Mouse (Mus musculus) heart, embryonic 14.5 days (tissue): Measurements from ENCODE around the gene Chchd1. TPM values are rescaled to one million over a fixed set of nuclear protein-coding genes. Genes with fewer than 3 reads are reported as not detected.

Source experiments
- ATAC-seq: fragments of 200-750 bp; cut with Nextera tagmentation; 2 replicates; pipeline ENCODE4 v1.8.0; 2017; ENCODE audit warnings: low read depth, moderate TSS enrichment; ENCODE audit not compliant: insufficient number of reproducible peaks, insufficient read depth, low FRiP score
- H3K27ac ChIP-seq, 2 experiments: fragments of 200-500 bp in 1 of 2; fragments of 300-500 bp in 1 of 2; sonication (generic) in 1 of 2; replicated peaks in 1 of 2; 2 replicates each; pipeline ENCODE4 v1.5.1; 2012 to 2014; ENCODE audit warnings: low read depth in 2 of 2, low read length in 2 of 2, control low read depth in 1 of 2, mild to moderate bottlenecking in 1 of 2, mixed read lengths in 1 of 2; ENCODE audit not compliant: control insufficient read depth in 1 of 2, insufficient read depth in 1 of 2
- H3K27me3 ChIP-seq: fragments of 300-500 bp; sonication (generic); 2 replicates; pipeline ENCODE4 v1.6.1; 2014; ENCODE audit warnings: mild to moderate bottlenecking, low read length, control low read depth; ENCODE audit not compliant: control insufficient read depth, insufficient read depth
- H3K36me3 ChIP-seq: fragments of 300-500 bp; sonication (generic); 2 replicates; pipeline ENCODE4 v1.6.1; 2014; ENCODE audit warnings: mild to moderate bottlenecking, control low read depth, low read length, mixed read lengths; ENCODE audit not compliant: control insufficient read depth, insufficient read depth
- H3K4me1 ChIP-seq, 2 experiments: fragments of 200-500 bp in 1 of 2; fragments of 300-500 bp in 1 of 2; sonication (generic) in 1 of 2; 2 replicates each; pipeline ENCODE4 v1.6.1; 2012 to 2014; ENCODE audit warnings: low read length in 2 of 2, control low read depth in 1 of 2, mixed read lengths in 1 of 2; ENCODE audit not compliant: control insufficient read depth in 2 of 2, insufficient read depth in 2 of 2
- H3K4me2 ChIP-seq: fragments of 300-500 bp; sonication (generic); 2 replicates; pipeline ENCODE4 v1.6.1; 2014; ENCODE audit warnings: mild to moderate bottlenecking, low read length
- H3K4me3 ChIP-seq, 2 experiments: fragments of 200-500 bp in 1 of 2; fragments of 300-500 bp in 1 of 2; sonication (generic) in 1 of 2; 2 replicates each; pipeline ENCODE4 v1.5.1; 2012 to 2014; ENCODE audit warnings: low read length in 2 of 2, mild to moderate bottlenecking in 2 of 2, control low read depth in 1 of 2, low read depth in 1 of 2, moderate library complexity in 1 of 2; ENCODE audit not compliant: control insufficient read depth in 1 of 2, insufficient read depth in 1 of 2
- H3K9ac ChIP-seq: fragments of 300-500 bp; sonication (generic); 2 replicates; pipeline ENCODE4 v1.6.1; 2014; ENCODE audit warnings: mild to moderate bottlenecking, low read length
- H3K9me3 ChIP-seq: fragments of 300-500 bp; sonication (generic); 2 replicates; pipeline ENCODE4 v1.6.1; 2016; ENCODE audit warnings: low read length, control low read depth; ENCODE audit not compliant: control insufficient read depth
- WGBS: fragments of 180-500 bp; shearing (Covaris S2); extraction: QIAGEN DNeasy Blood & Tissue Kit; methylation state at CpG from one replicate; pipeline ENCODE4 v1.1.7; 2014; 5-methylcytosine and 5-hydroxymethylcytosine counted together
- polyA plus RNA-seq: library from polyadenylated mRNA; unstranded; fragments of >200 nt; fragmentation: Nextera tagmentation; extraction: Ambion mirVana; gene quantifications from 2 replicates; pipeline ENCODE4 v1.2.1, GENCODE M21; 2014

The Chchd1 gene
- polyA plus RNA-seq: 216 and 225 TPM in 2 replicates

DNA sequence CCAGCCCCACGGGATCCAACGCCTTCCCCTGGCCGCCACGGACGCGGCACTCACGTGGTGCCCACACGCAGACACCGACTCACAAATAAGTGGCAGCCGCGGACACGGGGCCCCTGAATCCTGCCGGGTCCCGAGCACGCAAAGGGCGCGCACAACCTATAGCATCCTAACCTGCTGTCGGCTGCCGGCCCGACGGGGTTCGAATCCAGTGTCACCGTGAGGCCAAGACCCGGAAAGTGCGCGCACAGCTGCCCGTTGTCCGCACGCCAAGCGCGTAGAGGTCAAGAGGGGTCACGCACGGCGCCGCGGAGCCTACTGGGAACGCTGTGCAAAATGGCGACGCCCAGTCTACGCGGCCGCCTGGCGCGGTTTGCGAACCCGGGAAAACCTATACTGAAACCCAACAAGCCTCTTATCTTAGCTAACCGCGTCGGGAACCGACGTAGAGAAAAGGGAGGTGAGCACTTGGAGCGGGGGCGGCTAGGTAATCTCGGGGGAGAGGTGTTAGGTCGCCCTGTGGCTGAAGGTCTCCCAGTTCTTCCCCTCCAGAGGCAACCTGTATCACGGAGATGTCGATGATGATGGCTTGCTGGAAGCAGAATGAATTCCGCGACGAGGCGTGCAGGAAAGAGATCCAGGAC lies at the start of gene Chchd1:
Chchd1 (plus strand) TSS at position 266 of the 641 bp plus-strand sequence.
- Histone ChIP-seq H3K36me3 (peaks cover 50% of the 10 kb centered on the region), H3K27me3 (no peaks in the 10 kb centered on the region), H3K9ac (peak within 1 kb of the TSS; percentile 92), H3K9me3 (no peaks in the 10 kb centered on the region), H3K4me3 (peak within 1 kb of the TSS; percentile 73 to 95), H3K4me1 (peaks cover 0 to 36% of the 10 kb centered on the region in 2 experiments; a peak in 3 of 4 replicates), H3K27ac (peak within 1 kb of the TSS; percentile 86 to 89), H3K4me2 (peak within 1 kb of the TSS; percentile 71)
- WGBS: under 1% methylated on average over 61 of the region's 61 CpGs
- ATAC-seq: peak; percentile 70

DNA sequence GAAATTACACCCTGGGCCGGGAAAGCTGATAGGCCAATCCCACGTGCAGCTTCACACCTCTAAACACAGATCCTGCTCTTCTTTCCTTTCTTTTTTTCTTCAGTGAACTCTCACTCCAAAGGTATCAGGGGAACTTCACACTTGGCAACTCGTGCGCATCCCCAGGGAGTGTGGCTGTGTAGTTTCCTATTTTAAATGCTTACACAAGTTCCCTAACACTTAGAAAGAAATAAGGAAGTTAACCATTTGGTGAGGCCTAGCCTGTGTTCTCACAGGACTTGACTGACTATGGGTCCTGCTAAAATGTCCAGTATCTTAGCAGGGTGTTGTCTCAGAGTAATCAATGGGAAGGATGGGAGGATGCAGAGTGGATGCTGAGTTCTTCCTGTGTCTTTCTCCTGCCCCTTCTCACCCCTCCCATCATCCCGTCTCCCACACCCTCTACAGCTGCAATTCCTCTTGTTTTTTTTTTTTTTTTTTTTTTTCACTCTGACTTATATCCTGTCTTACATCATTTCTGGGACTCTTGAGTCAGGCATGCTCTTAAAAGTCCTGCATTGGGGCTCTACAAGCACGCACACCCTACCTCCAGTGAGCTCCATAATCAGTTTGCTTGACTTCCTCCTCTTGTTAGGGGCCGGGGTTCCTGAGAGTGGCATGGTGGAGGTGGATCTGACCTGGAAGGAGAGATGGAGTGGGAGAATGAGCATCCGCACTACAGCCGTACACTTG lies 48.0 kb upstream of the Chchd1 start:
- H3K27ac ChIP-seq: peak overlapping the region; percentile 15 to 52; a peak in 2 of 4 replicates

DNA sequence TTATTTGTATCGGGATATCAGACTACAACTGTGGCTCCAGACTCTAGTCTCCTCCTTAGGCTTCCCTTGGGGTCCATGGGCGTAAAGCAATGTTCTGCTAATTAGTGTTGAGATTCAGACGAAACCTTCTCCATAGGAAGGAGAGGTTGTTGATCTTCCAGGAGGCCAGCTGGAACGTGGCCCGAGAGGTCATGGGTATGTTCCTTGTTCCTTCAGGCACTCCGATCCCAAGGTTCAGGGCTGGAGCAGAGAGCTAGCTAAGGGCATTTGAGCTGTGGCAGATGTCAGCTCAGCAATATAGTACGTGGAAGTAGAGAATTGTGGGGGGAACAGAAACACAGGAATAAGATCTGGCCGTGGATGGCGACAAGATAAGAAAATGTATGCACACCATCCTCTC lies 47.1 kb upstream of the Chchd1 start:
- ATAC-seq: no peak
- Histone ChIP-seq H3K4me2 (peak overlapping the region; percentile 59), H3K36me3 (peaks cover 11% of the 10 kb centered on the region; the same call in 1 of the 2 replicates), H3K4me3 (peak overlapping the region in 1 of 2 experiments; percentile 25; a peak in 2 of 4 replicates), H3K4me1 (peaks cover 19 to 28% of the 10 kb centered on the region in 2 experiments), H3K27me3 (no peaks in the 10 kb centered on the region), H3K9ac (peak overlapping the region; percentile 60), H3K9me3 (no peaks in the 10 kb centered on the region), H3K27ac (peak overlapping the region; percentile 15 to 52)
- 44% methylated on average over 9 of the region's 9 CpGs for WGBS

More for the DNA sequence above, 48.0 kb upstream of the Chchd1 start:
- Histone ChIP-seq H3K4me3 (no peak overlapping the region), H3K4me1 (peaks cover 14 to 21% of the 10 kb centered on the region in 2 experiments), H3K9ac (no peak overlapping the region), H3K27me3 (no peaks in the 10 kb centered on the region), H3K4me2 (no peak overlapping the region), H3K9me3 (no peaks in the 10 kb centered on the region), H3K36me3 (peaks cover 4% of the 10 kb centered on the region; the same call in 1 of the 2 replicates)
- WGBS: 60% methylated on average over 9 of the region's 9 CpGs
- no peak for ATAC-seq

DNA sequence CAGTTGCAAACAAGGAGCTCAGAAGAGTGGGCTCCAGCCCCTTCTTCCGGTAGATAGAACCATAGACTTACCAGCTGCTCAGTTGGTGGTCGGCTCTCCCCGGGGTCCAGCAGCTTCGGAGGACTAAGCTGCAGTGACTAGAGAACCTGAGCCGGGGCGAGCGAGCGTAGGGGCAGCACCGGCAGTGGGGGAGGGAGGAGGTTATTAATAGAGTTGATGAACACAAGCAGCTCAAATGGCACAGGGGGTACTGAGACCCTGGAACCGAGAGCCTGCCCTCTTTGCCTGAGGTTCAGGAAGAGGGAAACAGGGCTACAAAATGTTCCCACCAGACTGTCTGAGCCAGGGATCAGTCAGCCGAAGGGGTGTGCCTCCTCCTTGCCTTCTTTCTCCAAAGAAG lies 46.4 kb upstream of the Chchd1 start, which contains the start of gene Myoz1:
Myoz1 (minus strand) TSS at position 180 of the 400 bp plus-strand sequence.
- Histone ChIP-seq H3K4me2 (peak within 1 kb of the TSS; percentile 59), H3K4me3 (peak within 1 kb of the TSS; percentile 25 to 26), H3K9me3 (no peaks in the 10 kb centered on the region), H3K27ac (peak within 1 kb of the TSS; percentile 15 to 52), H3K9ac (peak within 1 kb of the TSS; percentile 60), H3K4me1 (peaks cover 19 to 29% of the 10 kb centered on the region in 2 experiments), H3K27me3 (no peaks in the 10 kb centered on the region), H3K36me3 (peaks cover 15% of the 10 kb centered on the region)
- 19% methylated on average over 11 of the region's 11 CpGs for WGBS
- ATAC-seq: no peak

DNA sequence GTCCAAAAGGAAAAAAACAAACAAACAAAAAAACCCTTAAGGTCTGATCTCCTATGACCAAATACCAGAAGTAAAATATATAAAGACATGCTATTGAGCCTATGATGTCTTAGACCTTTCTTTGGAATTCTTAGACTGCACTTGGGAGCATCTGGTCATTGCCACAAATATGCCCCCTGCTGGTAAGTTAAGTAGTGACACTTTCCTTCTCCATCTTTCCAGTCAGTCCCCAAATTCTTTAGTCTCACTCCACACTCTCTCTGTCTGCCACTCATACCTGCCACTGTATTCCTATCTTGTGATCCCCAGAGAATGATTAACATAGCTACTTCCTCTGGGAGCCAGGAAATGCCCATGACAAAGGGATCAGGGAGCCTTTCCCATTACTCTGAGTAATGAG lies 44.5 kb upstream of the Chchd1 start:
- H3K9ac ChIP-seq: no peak overlapping the region; the same call in 1 of the 2 replicates
- H3K9me3 ChIP-seq: no peaks in the 10 kb centered on the region
- H3K4me2 ChIP-seq: no peak overlapping the region
- H3K4me1 ChIP-seq: peaks cover 14 to 27% of the 10 kb centered on the region in 2 experiments
- H3K27me3 ChIP-seq: no peaks in the 10 kb centered on the region
- peak overlapping the region in 1 of 2 experiments; percentile 57; a peak in 2 of 4 replicates for H3K27ac ChIP-seq
- no peak overlapping the region for H3K4me3 ChIP-seq
- peaks cover 25% of the 10 kb centered on the region for H3K36me3 ChIP-seq
- no peak for ATAC-seq

DNA sequence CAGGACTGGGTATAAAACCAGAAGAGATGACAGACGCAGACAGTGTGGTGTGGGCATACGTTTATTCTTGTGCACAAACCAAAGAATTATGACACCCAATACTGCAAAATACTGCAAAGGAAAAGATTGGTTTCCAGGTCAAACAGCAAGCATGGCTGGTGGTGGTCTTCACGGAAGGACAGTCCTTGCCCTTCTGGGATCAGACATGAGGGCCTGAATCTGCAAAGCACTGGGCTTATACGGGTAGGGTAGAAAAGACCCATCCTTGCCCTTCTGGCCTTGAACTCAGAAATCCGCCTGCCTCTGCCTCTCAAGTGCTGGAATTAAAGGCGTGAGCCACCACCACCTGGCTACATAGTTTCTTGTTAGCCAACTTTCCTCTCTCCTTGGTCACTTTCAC lies 43.9 kb upstream of the Chchd1 start:
- no peak overlapping the region for H3K4me3 ChIP-seq
- peaks cover 14 to 27% of the 10 kb centered on the region in 2 experiments for H3K4me1 ChIP-seq
- ATAC-seq: no peak

DNA sequence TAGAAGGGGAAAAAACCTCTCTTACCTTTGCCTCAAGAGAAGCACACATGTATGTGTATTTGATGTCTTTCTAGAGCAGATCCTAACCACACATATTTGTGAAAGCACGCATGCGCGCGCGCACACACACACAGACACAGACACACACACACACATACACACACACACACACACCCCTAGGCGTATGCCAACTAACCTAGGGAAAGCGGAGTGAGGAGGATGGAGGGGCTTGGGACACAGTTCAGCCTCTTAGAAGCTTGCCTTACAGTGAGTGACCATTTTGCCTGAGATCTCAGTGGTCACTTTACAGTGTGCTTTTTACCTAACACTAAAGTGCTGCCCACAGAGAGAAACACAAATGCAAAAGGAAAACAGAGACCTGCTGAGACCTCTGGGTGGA lies 43.1 kb upstream of the Chchd1 start:
- Histone ChIP-seq H3K27me3 (no peaks in the 10 kb centered on the region), H3K4me2 (peak overlapping the region; percentile 91; the same call in 1 of the 2 replicates), H3K9ac (peak overlapping the region; percentile 92), H3K9me3 (no peaks in the 10 kb centered on the region), H3K27ac (peak overlapping the region in 1 of 2 experiments; percentile 99; a peak in 2 of 4 replicates), H3K4me3 (no peak overlapping the region), H3K4me1 (peaks cover 14 to 27% of the 10 kb centered on the region in 2 experiments), H3K36me3 (peaks cover 25% of the 10 kb centered on the region)
- WGBS: 91% methylated on average over 7 of the region's 7 CpGs
- no peak for ATAC-seq

More for the DNA sequence above, 43.9 kb upstream of the Chchd1 start:
- H3K27me3 ChIP-seq: no peaks in the 10 kb centered on the region
- H3K4me2 ChIP-seq: no peak overlapping the region
- H3K9me3 ChIP-seq: no peaks in the 10 kb centered on the region
- WGBS: 63% methylated on average over 6 of the region's 6 CpGs
- peaks cover 25% of the 10 kb centered on the region for H3K36me3 ChIP-seq
- H3K9ac ChIP-seq: no peak overlapping the region
- H3K27ac ChIP-seq: peak overlapping the region in 1 of 2 experiments; percentile 57; a peak in 2 of 4 replicates
